Mouse (Mus musculus) hindbrain, postnatal 0 days (tissue): ENCODE results near the gene Olfr837. TPM values are rescaled to one million over a fixed set of nuclear protein-coding genes. Genes with fewer than 3 reads are reported as not detected.
"Not testable (repeated sequence)": the region's sequence is repeated elsewhere in the genome, so short reads cannot be mapped to it uniquely, and the experiment has no call there.

Experiments
- ATAC-seq: fragments of 200-750 bp; cut with Nextera tagmentation; 2 replicates; pipeline ENCODE4 v1.8.0; 2017; ENCODE audit warnings: mild to moderate bottlenecking, moderate TSS enrichment, moderate library complexity
- DNase-seq: peaks from one replicate; pipeline ENCODE4 v3.0.0-alpha.2; 2015; ENCODE audit warnings: low spot score
- H3K27ac ChIP-seq: fragments of 300-500 bp; sonication (generic); 2 replicates; pipeline ENCODE4 v1.5.1; 2014; ENCODE audit warnings: mild to moderate bottlenecking
- H3K27me3 ChIP-seq: fragments of 300-500 bp; sonication (generic); 2 replicates; pipeline ENCODE4 v1.6.1; 2014; ENCODE audit warnings: low read length, mixed read lengths; ENCODE audit not compliant: insufficient read depth
- H3K36me3 ChIP-seq: fragments of 300-500 bp; sonication (generic); 2 replicates; pipeline ENCODE4 v1.6.1; 2014; ENCODE audit warnings: low read length, mixed read lengths; ENCODE audit not compliant: insufficient read depth
- H3K4me1 ChIP-seq: fragments of 300-500 bp; sonication (generic); 2 replicates; pipeline ENCODE4 v1.6.1; 2014; ENCODE audit warnings: antibody characterized with exemption, low read length, mixed read lengths; ENCODE audit not compliant: insufficient read depth
- H3K4me2 ChIP-seq: fragments of 300-500 bp; sonication (generic); 2 replicates; pipeline ENCODE4 v1.6.1; 2014; ENCODE audit warnings: low read depth, mild to moderate bottlenecking, low read length, moderate library complexity, mixed read lengths
- H3K4me3 ChIP-seq: fragments of 300-500 bp; sonication (generic); 2 replicates; pipeline ENCODE4 v1.5.1; 2014; ENCODE audit warnings: low read length
- H3K9ac ChIP-seq: fragments of 300-500 bp; sonication (generic); replicated peaks from 2 replicates; pipeline ENCODE4 v1.6.1; 2014; ENCODE audit warnings: mild to moderate bottlenecking, low read length, moderate library complexity, mixed read lengths
- H3K9me3 ChIP-seq: fragments of 300-500 bp; sonication (generic); 2 replicates; pipeline ENCODE4 v1.6.1; 2016; ENCODE audit warnings: low read length, mixed read lengths
- CTCF ChIP-seq: IDR thresholded peaks from 2 replicates; pipeline ENCODE4 v1.5.1; 2016; ENCODE audit warnings: antibody characterized with exemption, control low read depth, low read depth
- WGBS: fragments of 180-500 bp; shearing (Covaris S2); extraction: QIAGEN DNeasy Blood & Tissue Kit; methylation state at CpG from one replicate; pipeline ENCODE4 v1.1.7; 2014; 5-methylcytosine and 5-hydroxymethylcytosine counted together
- polyA plus RNA-seq: library from polyadenylated mRNA; unstranded; fragments of >200 nt; fragmentation: Nextera tagmentation; extraction: Ambion mirVana; gene quantifications from 2 replicates; pipeline ENCODE4 v1.2.1, GENCODE M21; 2015
- total RNA-seq: library from RNA; depleted of rRNA; stranded (reverse); fragments of >200 nt; gene quantifications from 2 replicates; pipeline ENCODE4 v1.2.3, GENCODE M21; 2014; rRNA removed

Gene Olfr837
- total RNA-seq (not detected in 2 replicates), polyA plus RNA-seq (not detected in 2 replicates)

DNA sequence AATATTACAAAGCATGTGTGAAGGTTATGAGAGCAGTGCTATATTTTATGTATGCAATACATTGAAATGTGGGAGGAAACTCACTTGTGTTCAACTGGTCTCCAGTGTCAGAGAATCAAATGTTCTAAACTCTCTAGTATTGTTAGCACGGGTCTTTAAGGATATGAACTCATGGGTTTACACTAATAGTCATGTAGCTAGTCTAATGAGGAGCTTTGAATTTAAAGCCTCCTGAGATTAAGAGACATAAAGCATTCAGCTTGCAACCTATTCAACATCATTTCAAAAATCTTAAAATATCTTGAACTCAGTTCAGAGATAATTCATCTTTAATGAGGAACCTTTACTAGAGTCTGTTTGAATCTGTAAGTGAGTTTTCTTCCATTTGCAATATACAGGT lies at the start of gene Olfr837:
TSS of gene Olfr837 (plus strand) at position 301 of the 400 bp plus-strand sequence.
- Histone ChIP-seq H3K27me3 (no peaks in the 10 kb centered on the region), H3K4me1 (no peaks in the 10 kb centered on the region), H3K4me2 (no peak within 1 kb of the TSS), H3K9ac (no peak within 1 kb of the TSS), H3K36me3 (no peaks in the 10 kb centered on the region), H3K4me3 (no peak within 1 kb of the TSS), H3K9me3 (no peaks in the 10 kb centered on the region), H3K27ac (no peak within 1 kb of the TSS)
- DNase-seq = no peak
- 64% methylated on average over 1 of the region's 1 CpGs for WGBS
- no peak for TF ChIP-seq CTCF
- no peak for ATAC-seq

DNA sequence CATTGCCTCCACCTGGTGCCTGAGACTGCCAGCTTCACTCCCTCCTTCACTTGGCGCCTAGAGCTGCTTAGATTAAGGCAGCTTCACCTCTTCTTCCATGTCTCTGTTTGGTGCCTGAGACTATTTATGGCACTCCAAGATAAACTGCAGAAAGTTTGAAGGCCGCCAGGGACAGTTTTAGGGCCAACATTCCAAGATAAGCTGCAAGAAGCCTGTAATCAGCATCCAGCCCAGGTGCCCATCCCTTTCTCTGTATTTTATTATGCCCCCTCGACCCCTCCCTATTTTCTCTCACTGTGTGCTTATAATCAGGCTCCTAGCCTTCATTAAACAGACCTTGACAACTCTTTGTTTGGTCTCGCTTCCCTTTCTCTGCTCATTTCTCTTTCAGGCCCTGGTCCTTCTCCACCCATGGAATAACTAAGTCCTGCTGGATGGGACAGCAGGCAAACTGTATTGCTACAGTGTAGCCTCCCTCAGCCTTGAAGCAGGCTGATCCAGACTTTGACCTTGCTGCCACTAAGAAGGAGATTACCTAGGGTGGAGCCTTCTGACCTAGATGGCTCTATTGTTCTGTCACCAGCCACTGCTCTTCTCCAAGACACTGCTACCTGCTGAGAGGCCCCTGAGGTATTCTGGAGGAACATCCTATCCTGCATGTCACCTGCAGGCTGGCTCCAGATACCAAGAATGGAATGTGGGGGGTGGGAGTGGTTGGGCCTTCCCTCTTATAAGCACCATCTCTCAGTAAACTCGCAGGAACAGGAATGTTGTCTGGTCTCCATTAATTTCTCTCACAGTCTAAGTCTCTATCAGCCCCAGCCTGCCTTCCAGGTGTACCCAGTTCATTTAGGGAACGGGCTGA lies 43.0 kb upstream of the Olfr837 start:
- not testable (repeated sequence) for H3K27ac ChIP-seq, H3K4me3 ChIP-seq, DNase-seq, H3K4me2 ChIP-seq, H3K9me3 ChIP-seq, H3K36me3 ChIP-seq, H3K4me1 ChIP-seq, H3K27me3 ChIP-seq, H3K9ac ChIP-seq, ATAC-seq
- WGBS = 71% methylated on average over 6 of the region's 6 CpGs

DNA sequence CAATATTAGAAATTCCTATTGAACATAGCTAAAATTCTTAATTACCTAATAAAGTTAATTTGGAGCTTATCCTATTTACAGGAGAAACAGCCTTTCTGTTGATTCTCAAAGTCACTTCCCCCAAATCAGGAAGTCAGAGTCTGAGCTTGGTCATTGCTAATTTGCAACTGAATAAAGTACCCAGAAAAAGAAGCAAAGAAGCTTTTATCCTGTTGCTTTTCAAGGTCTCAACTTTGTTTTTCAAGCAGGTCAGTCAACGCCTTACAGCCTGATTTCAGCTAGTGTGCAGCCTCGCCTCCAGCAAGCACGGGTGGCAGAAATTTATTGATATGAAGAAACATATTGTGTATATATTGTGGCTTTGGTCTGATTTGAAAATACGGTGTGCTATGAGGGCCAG lies 38.8 kb upstream of the Olfr837 start:
- Histone ChIP-seq H3K9ac (no peak overlapping the region), H3K36me3 (no peaks in the 10 kb centered on the region), H3K4me2 (no peak overlapping the region), H3K9me3 (0 out of 2 replicates have a peak, but pooled peaks cover 2% of the 10 kb centered on the region), H3K4me3 (no peak overlapping the region), H3K4me1 (no peaks in the 10 kb centered on the region), H3K27me3 (no peaks in the 10 kb centered on the region), H3K27ac (no peak overlapping the region)
- no peak for TF ChIP-seq CTCF
- DNase-seq (no peak), ATAC-seq (no peak)
- 90% methylated on average over 4 of the region's 4 CpGs for WGBS

DNA sequence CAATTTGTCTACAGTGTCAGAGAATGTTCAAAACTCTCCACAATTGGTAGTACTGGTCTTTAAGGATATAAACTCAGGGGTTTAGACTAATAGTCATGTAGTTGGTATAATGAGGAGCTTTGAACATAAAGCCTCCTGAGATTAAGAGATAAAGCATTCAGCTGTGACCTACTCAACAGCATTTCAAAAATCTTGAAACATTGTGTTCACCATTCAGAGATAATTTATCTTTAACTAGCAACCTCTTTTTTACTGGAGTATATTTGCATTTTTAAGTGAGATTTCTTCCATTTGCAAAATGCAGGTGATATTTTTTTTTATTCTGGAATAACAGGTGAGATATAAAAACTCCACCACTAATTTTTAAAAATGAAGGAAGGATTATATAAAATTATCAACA lies 16.0 kb upstream of the Olfr837 start, which contains the start of gene Olfr836:
TSS of gene Olfr836 (plus strand) at position 301 of the 400 bp plus-strand sequence.
- Histone ChIP-seq H3K9me3 (no peaks in the 10 kb centered on the region), H3K9ac (no peak within 1 kb of the TSS), H3K36me3 (no peaks in the 10 kb centered on the region), H3K4me1 (no peaks in the 10 kb centered on the region), H3K27me3 (no peaks in the 10 kb centered on the region), H3K27ac (no peak within 1 kb of the TSS), H3K4me2 (no peak within 1 kb of the TSS), H3K4me3 (no peak within 1 kb of the TSS)
- ATAC-seq (no peak), DNase-seq (no peak)
- TF ChIP-seq CTCF = no peak

DNA sequence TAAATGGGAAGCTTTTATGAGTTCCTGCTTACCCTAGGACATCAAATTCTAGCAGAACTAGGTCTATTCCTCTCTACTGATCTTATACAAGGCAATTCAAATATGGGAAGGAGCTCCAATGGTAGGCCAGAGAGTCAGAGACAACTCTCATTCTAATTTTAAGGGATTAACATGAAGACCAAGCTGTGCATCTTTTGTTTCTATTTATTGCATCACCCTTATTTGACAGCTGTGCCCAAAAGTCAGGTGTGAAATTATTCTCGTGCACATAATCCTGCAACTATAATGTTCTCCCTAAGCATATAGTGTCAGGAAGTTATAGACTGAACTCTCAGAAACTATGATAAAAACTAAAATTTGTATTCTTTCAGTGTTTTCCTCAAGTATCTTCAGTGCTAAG lies 41.1 kb downstream of the Olfr837 start, which contains the start of gene Olfr839-ps1:
TSS of gene Olfr839-ps1 (minus strand) at position 101 of the 400 bp plus-strand sequence.
- H3K27me3 ChIP-seq = no peaks in the 10 kb centered on the region
- H3K9ac ChIP-seq = no peak within 1 kb of the TSS
- H3K4me3 ChIP-seq = no peak within 1 kb of the TSS
- no peak within 1 kb of the TSS for H3K4me2 ChIP-seq
- TF ChIP-seq CTCF = no peak
- no peaks in the 10 kb centered on the region for H3K4me1 ChIP-seq
- 75% methylated on average over 1 of the region's 1 CpGs for WGBS
- H3K9me3 ChIP-seq = 0 out of 2 replicates have a peak, but pooled peaks cover 7% of the 10 kb centered on the region
- no peaks in the 10 kb centered on the region for H3K36me3 ChIP-seq
- no peak for ATAC-seq
- no peak within 1 kb of the TSS for H3K27ac ChIP-seq
- DNase-seq = no peak

Other genes with a start within 250 kb of the Olfr837 start
- not detected in 2 replicates for gene Olfr832, start 199.2 kb upstream of the Olfr837 start, total RNA-seq
- not detected in 2 replicates for gene Olfr832, start 199.2 kb upstream of the Olfr837 start, polyA plus RNA-seq
- gene Olfr834, start 148.3 kb upstream of the Olfr837 start, total RNA-seq = not detected in 2 replicates
- gene Olfr834, start 148.3 kb upstream of the Olfr837 start, polyA plus RNA-seq = not detected in 2 replicates
- gene Olfr835, start 103.6 kb upstream of the Olfr837 start, total RNA-seq = not detected in 2 replicates
- not detected in 2 replicates for gene Olfr835, start 103.6 kb upstream of the Olfr837 start, polyA plus RNA-seq
- not detected in 2 replicates for gene Olfr836, start 15.9 kb upstream of the Olfr837 start, total RNA-seq
- gene Olfr836, start 15.9 kb upstream of the Olfr837 start, polyA plus RNA-seq = not detected in 2 replicates
- 0.05 TPM in 1 of 2 replicates, not detected in the other for gene Olfr839-ps1, start 41.0 kb downstream of the Olfr837 start, total RNA-seq
- not detected in 2 replicates for gene Olfr839-ps1, start 41.0 kb downstream of the Olfr837 start, polyA plus RNA-seq
- not detected in 2 replicates for gene Olfr843, start 115.7 kb downstream of the Olfr837 start, total RNA-seq
- not detected in 2 replicates for gene Olfr843, start 115.7 kb downstream of the Olfr837 start, polyA plus RNA-seq
- not detected in 2 replicates for gene Olfr844, start 180.0 kb downstream of the Olfr837 start, total RNA-seq
- not detected in 2 replicates for gene Olfr844, start 180.0 kb downstream of the Olfr837 start, polyA plus RNA-seq
- not detected in 2 replicates for gene Olfr845, start 200.1 kb downstream of the Olfr837 start, total RNA-seq
- not detected in 2 replicates for gene Olfr845, start 200.1 kb downstream of the Olfr837 start, polyA plus RNA-seq
- not detected in 2 replicates for gene Olfr846, start 227.7 kb downstream of the Olfr837 start, total RNA-seq
- not detected in 2 replicates for gene Olfr846, start 227.7 kb downstream of the Olfr837 start, polyA plus RNA-seq
- not detected in 2 replicates for gene Olfr847, start 242.4 kb downstream of the Olfr837 start, total RNA-seq
- gene Olfr847, start 242.4 kb downstream of the Olfr837 start, polyA plus RNA-seq = not detected in 2 replicates